Mouse (Mus musculus): ENCODE data around the gene Olfr700. TPM values are rescaled to one million over a fixed set of nuclear protein-coding genes. Genes with fewer than 3 reads are reported as not detected.

Olfr700 gene
- not detected in 2 replicates for polyA plus RNA-seq (2014; fragmentation: Nextera tagmentation; extraction: Ambion mirVana)

GRCm38 (mm10) chr7:106808734-106809133 lies at the start of gene Olfr700:
Gene Olfr700, minus strand, starts transcription at chr7:106808834.
- TF ChIP-seq CTCF (IDR thresholded peaks at IDR 0.05; ENCODE audit: low read depth) = no peak
- Histone ChIP-seq H3K9ac (no peak within 1 kb of the TSS), H3K4me2 (no peak within 1 kb of the TSS), H3K27ac (ENCODE audit: low read depth) (no peak within 1 kb of the TSS), H3K9me3 (ENCODE audit: low read depth, low read length) (no peaks in the 10 kb centered on the region), H3K27me3 (ENCODE audit: insufficient read depth, low read length) (no peaks in the 10 kb centered on the region), H3K4me1 (ENCODE audit: insufficient read depth) (no peaks in the 10 kb centered on the region), H3K36me3 (ENCODE audit: insufficient read depth) (no peaks in the 10 kb centered on the region), H3K4me3 (ENCODE audit: low read depth, low read length) (no peak within 1 kb of the TSS)
- no peak for ATAC-seq (ENCODE audit: insufficient read depth)
- 79% methylated on average over 1 of the region's 1 CpGs for WGBS
- DNase-seq = no peak

GRCm38 (mm10) chr7:106843060-106843459 lies 34.4 kb upstream of the Olfr700 start, which contains the start of gene Olfr703:
Gene Olfr703, plus strand, starts transcription at chr7:106843360.
- Histone ChIP-seq H3K27ac (ENCODE audit: low read depth) (no peak within 1 kb of the TSS), H3K4me1 (ENCODE audit: insufficient read depth) (no peaks in the 10 kb centered on the region), H3K36me3 (ENCODE audit: insufficient read depth) (no peaks in the 10 kb centered on the region), H3K9ac (no peak within 1 kb of the TSS), H3K9me3 (ENCODE audit: low read depth, low read length) (no peaks in the 10 kb centered on the region), H3K4me3 (ENCODE audit: low read depth, low read length) (no peak within 1 kb of the TSS), H3K27me3 (ENCODE audit: insufficient read depth, low read length) (no peaks in the 10 kb centered on the region), H3K4me2 (no peak within 1 kb of the TSS)
- ATAC-seq (ENCODE audit: insufficient read depth) (no peak), DNase-seq (no peak)
- 49% methylated on average over 2 of the region's 2 CpGs for WGBS
- no peak for TF ChIP-seq CTCF (IDR thresholded peaks at IDR 0.05; ENCODE audit: low read depth)

- DNase-seq = no peak
- Histone ChIP-seq H3K27me3 (ENCODE audit: insufficient read depth, low read length) (no peaks in the 10 kb centered on the region), H3K4me2 (no peak within 1 kb of the TSS), H3K4me1 (ENCODE audit: insufficient read depth) (no peaks in the 10 kb centered on the region), H3K36me3 (ENCODE audit: insufficient read depth) (no peaks in the 10 kb centered on the region), H3K9ac (no peak within 1 kb of the TSS), H3K4me3 (ENCODE audit: low read depth, low read length) (no peak within 1 kb of the TSS), H3K9me3 (ENCODE audit: low read depth, low read length) (no peaks in the 10 kb centered on the region), H3K27ac (ENCODE audit: low read depth) (no peak within 1 kb of the TSS)
- TF ChIP-seq CTCF (IDR thresholded peaks at IDR 0.05; ENCODE audit: low read depth) = no peak
- ATAC-seq (ENCODE audit: insufficient read depth) = no peak
These were observed 25.2 kb upstream of the Olfr700 start, which contains the start of gene Olfr702 for GRCm38 (mm10) chr7:106833793-106834192. Gene Olfr702, minus strand, starts transcription at chr7:106833893.

- Histone ChIP-seq H3K9me3 (ENCODE audit: low read depth, low read length) (no peaks in the 10 kb centered on the region), H3K4me2 (no peak overlapping the region), H3K27ac (ENCODE audit: low read depth) (no peak overlapping the region), H3K36me3 (ENCODE audit: insufficient read depth) (no peaks in the 10 kb centered on the region), H3K9ac (no peak overlapping the region), H3K27me3 (ENCODE audit: insufficient read depth, low read length) (no peaks in the 10 kb centered on the region), H3K4me1 (ENCODE audit: insufficient read depth) (no peaks in the 10 kb centered on the region), H3K4me3 (ENCODE audit: low read depth, low read length) (no peak overlapping the region)
- ATAC-seq (ENCODE audit: insufficient read depth) (no peak), DNase-seq (no peak)
- no peak for TF ChIP-seq CTCF (IDR thresholded peaks at IDR 0.05; ENCODE audit: low read depth)
These were observed 9.8 kb upstream of the Olfr700 start for GRCm38 (mm10) chr7:106818414-106818813.

GRCm38 (mm10) chr7:106815775-106816174 lies 7.1 kb upstream of the Olfr700 start:
- WGBS = 38% methylated on average over 2 of the region's 2 CpGs
- no peak overlapping the region for H3K9ac ChIP-seq

GRCm38 (mm10) chr7:106813829-106814228 lies 5.2 kb upstream of the Olfr700 start, which contains the start of gene Olfr701:
Gene Olfr701, plus strand, starts transcription at chr7:106814129.
- Histone ChIP-seq H3K4me2 (no peak within 1 kb of the TSS), H3K4me3 (ENCODE audit: low read depth, low read length) (no peak within 1 kb of the TSS), H3K9me3 (ENCODE audit: low read depth, low read length) (no peaks in the 10 kb centered on the region), H3K27ac (ENCODE audit: low read depth) (no peak within 1 kb of the TSS), H3K27me3 (ENCODE audit: insufficient read depth, low read length) (no peaks in the 10 kb centered on the region), H3K4me1 (ENCODE audit: insufficient read depth) (no peaks in the 10 kb centered on the region), H3K9ac (no peak within 1 kb of the TSS), H3K36me3 (ENCODE audit: insufficient read depth) (no peaks in the 10 kb centered on the region)
- DNase-seq (no peak), ATAC-seq (ENCODE audit: insufficient read depth) (no peak)
- 53% methylated on average over 2 of the region's 2 CpGs for WGBS
- no peak for TF ChIP-seq CTCF (IDR thresholded peaks at IDR 0.05; ENCODE audit: low read depth)

More at GRCm38 (mm10) chr7:106815775-106816174, 7.1 kb upstream of the Olfr700 start:
- no peaks in the 10 kb centered on the region for H3K9me3 ChIP-seq (ENCODE audit: low read depth, low read length)
- no peak overlapping the region for H3K4me3 ChIP-seq (ENCODE audit: low read depth, low read length)
- H3K4me2 ChIP-seq = no peak overlapping the region
- H3K27me3 ChIP-seq (ENCODE audit: insufficient read depth, low read length) = no peaks in the 10 kb centered on the region
- no peaks in the 10 kb centered on the region for H3K36me3 ChIP-seq (ENCODE audit: insufficient read depth)
- TF ChIP-seq CTCF (IDR thresholded peaks at IDR 0.05; ENCODE audit: low read depth) = 0 out of 2 replicates have a peak, but pooled peaks have one; percentile 11
- ATAC-seq (ENCODE audit: insufficient read depth) (no peak), DNase-seq (peak; percentile 51)
- H3K27ac ChIP-seq (ENCODE audit: low read depth) = no peak overlapping the region
- H3K4me1 ChIP-seq (ENCODE audit: insufficient read depth) = no peaks in the 10 kb centered on the region

GRCm38 (mm10) chr7:106793098-106793497 lies 15.5 kb downstream of the Olfr700 start, which contains the start of gene Olfr699:
Gene Olfr699, minus strand, starts transcription at chr7:106793198.
- Histone ChIP-seq H3K27ac (ENCODE audit: low read depth) (no peak within 1 kb of the TSS), H3K9me3 (ENCODE audit: low read depth, low read length) (no peaks in the 10 kb centered on the region), H3K4me3 (ENCODE audit: low read depth, low read length) (no peak within 1 kb of the TSS), H3K27me3 (ENCODE audit: insufficient read depth, low read length) (no peaks in the 10 kb centered on the region), H3K4me1 (ENCODE audit: insufficient read depth) (no peaks in the 10 kb centered on the region), H3K9ac (no peak within 1 kb of the TSS), H3K36me3 (ENCODE audit: insufficient read depth) (no peaks in the 10 kb centered on the region), H3K4me2 (no peak within 1 kb of the TSS)
- no peak for DNase-seq
- 79% methylated on average over 1 of the region's 1 CpGs for WGBS
- no peak for TF ChIP-seq CTCF (IDR thresholded peaks at IDR 0.05; ENCODE audit: low read depth)
- no peak for ATAC-seq (ENCODE audit: insufficient read depth)
